Mouse (Mus musculus) kidney, embryonic 16.5 days (tissue): ENCODE results near the gene Unc93b1. TPM values are rescaled to one million over a fixed set of nuclear protein-coding genes. Genes with fewer than 3 reads are reported as not detected.
A peak's percentile ranks its signal among the peaks of the same experiment; 100 is the strongest.
"Not testable (repeated sequence)": the region's sequence is repeated elsewhere in the genome, so short reads cannot be mapped to it uniquely, and the experiment has no call there.

Experiments used
- ATAC-seq: fragments of 200-750 bp; cut with Nextera tagmentation; 2 replicates; pipeline ENCODE4 v1.8.0; 2017; ENCODE audit warnings: moderate TSS enrichment; ENCODE audit not compliant: low FRiP score, low TSS enrichment
- H3K27ac ChIP-seq: fragments of 300-500 bp; sonication (generic); 2 replicates; pipeline ENCODE4 v1.5.1; 2014; ENCODE audit warnings: low read length
- H3K27me3 ChIP-seq: fragments of 300-500 bp; sonication (generic); 2 replicates; pipeline ENCODE4 v1.6.1; 2014; ENCODE audit warnings: low read length, control low read depth, mixed read lengths; ENCODE audit not compliant: insufficient read depth
- H3K36me3 ChIP-seq: fragments of 300-500 bp; sonication (generic); 2 replicates; pipeline ENCODE4 v1.6.1; 2014; ENCODE audit warnings: low read length, control low read depth, mixed read lengths; ENCODE audit not compliant: insufficient read depth
- H3K4me1 ChIP-seq: fragments of 300-500 bp; sonication (generic); 2 replicates; pipeline ENCODE4 v1.6.1; 2014; ENCODE audit warnings: low read length, control low read depth, mixed read lengths; ENCODE audit not compliant: insufficient read depth
- H3K4me2 ChIP-seq: fragments of 300-500 bp; sonication (generic); replicated peaks from 2 replicates; pipeline ENCODE4 v1.6.1; 2014; ENCODE audit warnings: low read depth, low read length
- H3K4me3 ChIP-seq: fragments of 300-500 bp; sonication (generic); 2 replicates; pipeline ENCODE4 v1.5.1; 2014; ENCODE audit warnings: mild to moderate bottlenecking, low read length
- H3K9ac ChIP-seq: fragments of 300-500 bp; sonication (generic); replicated peaks from 2 replicates; pipeline ENCODE4 v1.6.1; 2014; ENCODE audit warnings: low read length
- H3K9me3 ChIP-seq: fragments of 300-500 bp; sonication (generic); 2 replicates; pipeline ENCODE4 v1.6.1; 2016; ENCODE audit warnings: low read length, control low read depth
- WGBS: fragments of 180-500 bp; shearing (Covaris S2); extraction: QIAGEN DNeasy Blood & Tissue Kit; methylation state at CpG from one replicate; pipeline ENCODE4 v1.1.7; 2014; 5-methylcytosine and 5-hydroxymethylcytosine counted together
- polyA plus RNA-seq: library from polyadenylated mRNA; unstranded; fragments of >200 nt; fragmentation: Nextera tagmentation; extraction: Ambion mirVana; gene quantifications from 2 replicates; pipeline ENCODE4 v1.2.1, GENCODE M21; 2015

Unc93b1 gene
- polyA plus RNA-seq, 1 experiment from 2014 or later, result 23.1 TPM

DNA sequence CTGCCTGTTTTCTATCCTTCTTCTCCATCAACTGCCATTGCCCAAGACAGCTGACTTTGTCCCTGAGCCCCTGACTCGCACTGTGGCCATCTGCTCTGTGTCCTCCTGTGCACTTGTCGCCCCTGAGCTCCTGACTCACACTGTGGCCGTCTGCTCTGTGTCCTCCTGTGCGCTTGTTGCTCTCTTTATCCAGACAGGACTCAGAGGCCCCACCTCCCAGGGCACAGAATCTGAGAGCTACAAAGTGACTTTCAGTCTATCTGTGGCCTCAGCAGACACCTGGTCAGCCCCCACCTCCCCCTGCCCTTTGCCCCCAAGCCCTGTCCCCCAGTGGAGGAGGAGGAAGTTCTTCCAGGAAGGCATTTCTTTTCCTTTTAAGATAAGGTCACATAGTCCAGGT, 20.8 kb downstream of the Unc93b1 start:
- H3K9ac ChIP-seq, result no peak overlapping the region
- H3K27me3 ChIP-seq, result no peaks in the 10 kb centered on the region
- H3K9me3 ChIP-seq, result 0 out of 2 replicates have a peak, but pooled peaks cover 3% of the 10 kb centered on the region
- H3K36me3 ChIP-seq, result no peaks in the 10 kb centered on the region
- WGBS, result 53% methylated on average over 4 of the region's 4 CpGs
- ATAC-seq, result 0 out of 2 replicates have a peak, but pooled peaks have one; percentile 35
- H3K27ac ChIP-seq, result no peak overlapping the region
- H3K4me2 ChIP-seq, result no peak overlapping the region
- H3K4me3 ChIP-seq, result no peak overlapping the region
- H3K4me1 ChIP-seq, result peaks cover 10% of the 10 kb centered on the region; the same call in 1 of the 2 replicates

DNA sequence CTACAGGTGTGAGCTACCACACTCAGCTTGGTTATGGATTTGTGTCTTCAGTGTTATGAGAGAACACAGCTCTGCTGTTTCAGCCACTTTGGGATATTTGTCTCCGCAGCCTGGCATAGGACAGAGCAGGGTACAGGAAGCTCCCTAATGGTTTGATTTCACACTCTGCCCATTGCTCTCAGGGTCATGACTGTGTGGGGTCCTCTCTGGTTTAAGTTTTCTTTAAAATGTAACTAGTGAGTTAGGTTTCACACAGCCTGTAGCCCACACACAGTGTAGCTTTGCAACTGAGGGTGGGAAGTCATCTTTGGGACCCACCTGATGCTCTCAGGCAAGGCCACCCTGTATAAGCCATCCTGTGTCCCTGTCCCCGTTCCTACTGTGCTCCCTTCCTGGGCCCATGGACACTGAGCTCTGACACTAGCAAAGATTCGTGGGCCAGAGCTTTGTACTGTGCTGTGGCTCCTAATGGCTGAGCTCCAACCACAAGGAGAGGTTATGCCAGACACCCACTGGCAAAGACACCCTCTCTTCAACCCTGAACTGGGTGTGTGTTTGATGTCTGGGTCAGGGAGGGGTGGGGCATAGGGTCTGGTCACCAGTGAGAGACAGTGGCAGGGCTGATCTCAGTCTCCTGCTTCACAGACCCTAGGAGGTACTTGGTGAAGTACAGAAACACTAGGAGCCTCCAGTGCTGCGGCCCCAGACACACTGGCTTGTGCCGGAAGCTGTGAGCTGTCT, 22.5 kb downstream of the Unc93b1 start:
- H3K4me2 ChIP-seq, H3K9me3 ChIP-seq, H3K4me3 ChIP-seq, H3K4me1 ChIP-seq, H3K36me3 ChIP-seq, H3K27ac ChIP-seq, H3K27me3 ChIP-seq, H3K9ac ChIP-seq: not testable (repeated sequence)
- ATAC-seq, result peak; percentile 78
- 70% methylated on average over 5 of the region's 5 CpGs for WGBS

GRCm38 (mm10) chr19:3958470-3958869, 23.5 kb downstream of the Unc93b1 start, which contains the start of gene Aldh3b3:
Gene Aldh3b3, plus strand, starts transcription at chr19:3958645.
- no peak within 1 kb of the TSS for H3K4me3 ChIP-seq
- WGBS, result 77% methylated on average over 4 of the region's 4 CpGs
- H3K9ac ChIP-seq, result no peak within 1 kb of the TSS
- H3K4me2 ChIP-seq, result no peak within 1 kb of the TSS
- H3K27me3 ChIP-seq, result no peaks in the 10 kb centered on the region
- no peak for ATAC-seq
- H3K36me3 ChIP-seq, result no peaks in the 10 kb centered on the region
- peaks cover 10% of the 10 kb centered on the region; the same call in 1 of the 2 replicates for H3K4me1 ChIP-seq
- H3K9me3 ChIP-seq, result 0 out of 2 replicates have a peak, but pooled peaks cover 3% of the 10 kb centered on the region
- H3K27ac ChIP-seq, result no peak within 1 kb of the TSS

- Histone ChIP-seq H3K4me3 (no peak overlapping the region), H3K36me3 (no peaks in the 10 kb centered on the region), H3K4me1 (peaks cover 10% of the 10 kb centered on the region; the same call in 1 of the 2 replicates), H3K27me3 (no peaks in the 10 kb centered on the region), H3K4me2 (no peak overlapping the region), H3K27ac (no peak overlapping the region), H3K9ac (no peak overlapping the region), H3K9me3 (0 out of 2 replicates have a peak, but pooled peaks cover 3% of the 10 kb centered on the region)
- ATAC-seq, result no peak
Measured at GRCm38 (mm10) chr19:3959030-3959429, 24.0 kb downstream of the Unc93b1 start.

DNA sequence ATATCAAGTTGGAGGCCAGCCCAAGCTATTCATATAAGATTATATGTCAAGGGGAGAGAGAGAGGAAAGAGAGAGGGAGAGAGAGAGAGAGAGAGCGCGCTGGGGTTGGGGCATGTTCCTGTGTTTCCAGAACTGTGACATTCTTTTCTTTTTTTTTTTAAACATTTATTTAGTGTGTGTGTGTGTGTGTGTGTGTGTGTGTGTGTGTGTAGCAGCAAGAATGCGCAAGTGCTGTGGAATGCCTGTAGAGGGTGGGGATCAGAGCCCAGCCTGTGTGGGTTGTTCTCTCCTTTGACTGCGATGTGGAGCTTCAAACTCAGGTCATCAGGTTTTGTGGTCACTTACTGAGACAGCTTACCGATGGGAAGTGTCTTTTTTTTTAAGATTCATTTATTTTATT, 25.2 kb downstream of the Unc93b1 start:
- Histone ChIP-seq H3K9me3 (0 out of 2 replicates have a peak, but pooled peaks cover 3% of the 10 kb centered on the region), H3K36me3 (no peaks in the 10 kb centered on the region), H3K9ac (no peak overlapping the region), H3K4me3 (no peak overlapping the region), H3K27me3 (no peaks in the 10 kb centered on the region), H3K4me1 (0 out of 2 replicates have a peak, but pooled peaks cover 3% of the 10 kb centered on the region), H3K27ac (no peak overlapping the region), H3K4me2 (no peak overlapping the region)
- 83% methylated on average over 5 of the region's 5 CpGs for WGBS
- ATAC-seq, result no peak

GRCm38 (mm10) chr19:3961805-3962204, 26.8 kb downstream of the Unc93b1 start:
- not testable (repeated sequence) for H3K4me3 ChIP-seq, H3K9me3 ChIP-seq, H3K4me1 ChIP-seq, H3K27me3 ChIP-seq, H3K4me2 ChIP-seq, H3K27ac ChIP-seq, H3K9ac ChIP-seq, ATAC-seq, H3K36me3 ChIP-seq
- WGBS, result 82% methylated on average over 6 of the region's 6 CpGs

- H3K9me3 ChIP-seq, result 0 out of 2 replicates have a peak, but pooled peaks cover 3% of the 10 kb centered on the region
- H3K9ac ChIP-seq, result no peak overlapping the region
- no peak for ATAC-seq
- H3K4me2 ChIP-seq, result no peak overlapping the region
- no peaks in the 10 kb centered on the region for H3K4me1 ChIP-seq
- H3K27ac ChIP-seq, result no peak overlapping the region
- H3K4me3 ChIP-seq, result no peak overlapping the region
- no peaks in the 10 kb centered on the region for H3K36me3 ChIP-seq
- WGBS, result 10% methylated on average over 2 of the region's 2 CpGs
- H3K27me3 ChIP-seq, result no peaks in the 10 kb centered on the region
Measured at GRCm38 (mm10) chr19:3962469-3962868, 27.5 kb downstream of the Unc93b1 start.

GRCm38 (mm10) chr19:3964030-3964429, 29.0 kb downstream of the Unc93b1 start:
- no peak for ATAC-seq
- H3K4me1 ChIP-seq, result no peaks in the 10 kb centered on the region
- H3K9ac ChIP-seq, result no peak overlapping the region
- no peak overlapping the region for H3K4me2 ChIP-seq
- no peak overlapping the region for H3K27ac ChIP-seq
- no peaks in the 10 kb centered on the region for H3K27me3 ChIP-seq
- 0 out of 2 replicates have a peak, but pooled peaks cover 3% of the 10 kb centered on the region for H3K9me3 ChIP-seq
- no peak overlapping the region for H3K4me3 ChIP-seq
- H3K36me3 ChIP-seq, result no peaks in the 10 kb centered on the region
- 67% methylated on average over 4 of the region's 4 CpGs for WGBS

DNA sequence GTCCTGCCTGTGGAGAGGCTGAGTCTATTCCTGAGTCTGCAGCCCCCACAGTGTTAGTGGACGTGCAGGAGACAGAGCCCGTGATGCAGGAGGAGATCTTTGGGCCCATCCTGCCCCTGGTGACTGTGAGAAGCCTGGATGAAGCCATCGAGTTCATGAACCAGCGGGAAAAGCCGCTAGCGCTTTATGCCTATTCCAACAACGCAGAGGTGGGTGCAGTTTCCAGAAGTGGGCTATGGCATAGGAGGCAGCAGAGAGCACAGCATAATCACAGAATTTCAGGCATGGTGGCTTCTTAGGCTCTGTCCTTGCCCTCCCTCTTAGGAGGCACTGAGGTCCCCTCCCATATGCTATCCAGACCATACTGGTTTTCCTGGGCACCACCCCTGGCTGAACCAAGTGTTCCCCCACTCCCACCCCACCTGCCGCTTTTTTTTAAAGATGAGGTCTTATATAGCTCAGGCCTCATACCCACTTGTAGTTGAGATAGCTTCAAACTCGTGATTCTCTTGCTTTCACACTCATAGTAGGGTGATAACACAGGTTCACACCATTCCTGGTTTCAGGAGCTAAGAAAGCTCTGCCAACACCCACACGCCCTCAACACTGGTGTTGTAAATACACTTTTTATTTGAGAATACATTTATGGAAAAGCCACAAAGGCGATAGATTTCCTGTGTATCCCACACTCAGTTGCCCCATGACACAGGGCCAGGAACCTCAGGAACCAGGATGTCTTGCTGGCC, 31.5 kb downstream of the Unc93b1 start:
- no peak overlapping the region for H3K4me3 ChIP-seq
- H3K36me3 ChIP-seq, result no peaks in the 10 kb centered on the region
- no peaks in the 10 kb centered on the region for H3K9me3 ChIP-seq
- no peak overlapping the region for H3K4me2 ChIP-seq
- H3K27me3 ChIP-seq, result no peaks in the 10 kb centered on the region
- H3K9ac ChIP-seq, result no peak overlapping the region
- ATAC-seq, result no peak
- no peak overlapping the region for H3K27ac ChIP-seq
- H3K4me1 ChIP-seq, result 0 out of 2 replicates have a peak, but pooled peaks cover 3% of the 10 kb centered on the region
- 70% methylated on average over 11 of the region's 11 CpGs for WGBS

- no peaks in the 10 kb centered on the region for H3K27me3 ChIP-seq
- no peak for ATAC-seq
- H3K9ac ChIP-seq, result no peak overlapping the region
- H3K4me2 ChIP-seq, result no peak overlapping the region
- H3K36me3 ChIP-seq, result no peaks in the 10 kb centered on the region
- H3K9me3 ChIP-seq, result no peaks in the 10 kb centered on the region
- WGBS, result 73% methylated on average over 3 of the region's 3 CpGs
- H3K4me1 ChIP-seq, result 0 out of 2 replicates have a peak, but pooled peaks cover 5% of the 10 kb centered on the region
- no peak overlapping the region for H3K4me3 ChIP-seq
- no peak overlapping the region for H3K27ac ChIP-seq
Measured at GRCm38 (mm10) chr19:3967258-3967657, 32.3 kb downstream of the Unc93b1 start.
